Mouse (Mus musculus) lung, postnatal 4 days (tissue): ENCODE measurements around the gene Donson.
A peak's percentile ranks its signal among the peaks of the same experiment; 100 is the strongest.

Experiments used
- DNase-seq, 2 experiments: peaks; one replicate each; pipeline ENCODE4 v3.0.0; 2021

Gene Donson

GRCm38 (mm10) chr16:91688619-91689334 is at the start of gene Donson:
Gene Donson (minus strand): TSS chr16:91688770.
- peak; percentile 96 to 97 for DNase-seq

GRCm38 (mm10) chr16:91736046-91736816 is 47.7 kb upstream of the Donson start:
- DNase-seq: no peak

DNA sequence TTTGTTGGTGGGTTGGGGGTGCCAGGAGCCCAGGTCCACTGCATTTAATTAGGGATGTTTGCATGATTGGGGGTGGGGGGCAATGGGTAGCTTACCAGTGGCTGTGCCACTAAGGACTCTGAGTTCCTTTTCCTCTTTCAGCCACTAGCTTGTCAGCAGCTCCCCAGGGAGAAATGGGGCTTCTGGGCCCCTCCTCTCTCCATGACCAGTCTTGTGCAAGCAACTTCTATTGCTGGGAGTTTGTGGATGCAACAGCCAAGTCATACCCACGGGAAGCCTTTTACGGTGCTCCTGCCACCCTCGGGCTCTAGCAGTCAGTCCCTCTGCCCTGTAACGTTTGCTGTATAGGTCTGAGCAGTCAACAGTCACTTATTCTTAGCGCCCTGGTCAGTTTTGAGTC is 46.2 kb upstream of the Donson start:
- DNase-seq: peak in 1 of 2 experiments; percentile 32

GRCm38 (mm10) chr16:91732816-91733215 is 44.2 kb upstream of the Donson start:
- no peak for DNase-seq

DNA sequence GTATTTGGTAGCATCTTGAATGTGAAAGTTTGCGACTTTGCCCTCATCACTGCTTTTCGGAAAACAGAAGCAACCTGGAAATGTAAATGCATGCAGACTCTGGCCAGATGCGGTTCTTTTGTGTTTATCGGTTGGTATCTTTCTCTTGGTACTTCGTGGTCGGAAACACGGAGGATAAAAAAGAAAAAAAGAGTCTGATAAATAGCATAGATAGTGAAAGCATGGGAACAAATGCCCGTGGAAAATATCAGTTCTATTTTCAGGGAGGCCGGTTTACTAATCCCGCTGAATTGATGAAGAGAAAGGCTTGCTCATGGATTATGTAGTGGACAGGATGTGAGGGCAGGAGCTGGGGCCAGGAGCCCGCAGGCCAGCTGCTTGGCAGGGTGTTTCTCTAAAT is 41.9 kb upstream of the Donson start:
- DNase-seq: peak in 1 of 2 experiments; percentile 42

DNA sequence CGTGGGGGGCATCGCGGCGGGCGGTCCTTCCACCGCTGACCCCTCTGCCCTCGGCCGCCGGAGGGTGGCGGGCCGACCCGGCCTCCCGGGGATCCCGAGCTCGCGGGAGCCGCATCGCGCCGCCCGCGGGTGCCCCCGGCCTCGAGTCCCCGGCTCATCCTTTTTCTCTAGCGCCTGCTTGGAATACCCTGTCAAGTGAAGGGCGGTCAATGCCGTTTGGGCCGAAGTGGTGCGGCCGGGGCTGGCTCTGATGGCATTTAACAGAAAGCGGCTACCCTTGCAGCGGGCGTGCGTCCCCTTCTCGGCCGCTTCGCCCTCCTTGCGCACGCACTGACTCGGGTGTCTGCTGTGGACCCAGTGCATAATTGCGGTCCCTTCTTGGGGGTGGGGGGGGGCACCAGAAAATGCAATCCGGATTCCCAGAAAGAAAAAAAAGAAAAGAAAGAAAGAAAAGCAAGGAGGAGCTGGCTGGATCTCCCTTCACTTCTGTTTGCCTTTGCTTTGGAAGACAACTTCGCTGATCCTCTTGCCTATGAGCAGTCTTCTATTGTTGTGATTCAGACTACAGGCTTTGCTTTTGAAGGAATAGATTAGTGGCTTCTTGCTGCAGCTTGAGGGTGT is 41.4 kb upstream of the Donson start:
- DNase-seq: peak; percentile 52 to 65

- peak; percentile 99 for DNase-seq
These were observed 40.5 kb upstream of the Donson start, which contains the start of gene Itsn1 for GRCm38 (mm10) chr16:91729066-91729482. Gene Itsn1 (plus strand): TSS chr16:91729281.

DNA sequence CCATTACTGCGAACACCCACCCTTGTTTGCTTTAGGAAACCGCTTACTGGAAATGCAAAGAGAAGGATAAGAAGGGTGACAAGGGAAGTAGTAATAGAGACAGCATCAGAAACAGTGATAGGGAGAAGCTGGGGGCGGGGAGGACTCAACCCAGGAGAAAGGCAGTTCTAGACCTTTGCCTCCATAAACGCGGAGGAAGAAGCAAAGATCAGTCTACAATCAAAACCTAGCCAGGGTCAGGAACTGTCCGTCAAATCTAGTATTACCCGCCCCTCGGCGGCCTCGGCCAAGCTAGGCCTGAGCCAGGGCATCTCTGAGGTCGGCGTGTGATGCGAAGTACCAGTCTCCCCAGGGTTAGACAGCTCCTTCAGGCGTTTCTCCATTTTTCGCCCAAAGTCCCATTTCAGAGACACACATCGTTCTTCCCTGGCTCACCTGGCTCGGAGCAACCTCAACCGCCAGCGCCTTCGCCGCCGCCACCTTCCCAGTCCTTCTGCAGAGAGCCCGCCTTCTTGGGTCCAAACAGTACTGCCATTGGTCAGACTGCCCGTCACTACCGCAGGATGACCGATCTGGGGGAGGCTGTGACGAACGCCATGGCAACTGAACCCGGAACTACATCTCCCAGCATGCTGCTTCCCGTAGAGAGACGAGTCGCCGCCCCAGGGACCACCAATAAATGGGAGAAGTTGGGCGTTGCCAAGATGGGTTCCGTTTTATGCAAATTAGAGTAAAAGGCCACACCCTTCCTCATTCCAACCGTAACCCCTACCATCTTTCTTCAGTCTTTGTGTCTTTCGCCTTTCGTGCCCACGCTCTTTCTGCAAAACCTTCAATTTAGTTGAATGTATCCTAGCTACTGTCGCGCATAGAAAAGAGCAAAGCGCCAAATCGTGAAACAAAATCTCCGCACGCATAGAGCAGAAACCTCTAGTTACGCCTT is 39.8 kb upstream of the Donson start, which contains the start of gene Cryzl1:
Gene Cryzl1 (minus strand): TSS at position 853 of the 943 bp plus-strand sequence.
- DNase-seq: peak; percentile 98 to 99

GRCm38 (mm10) chr16:91727433-91727832 is 38.9 kb upstream of the Donson start:
- peak; percentile 28 to 43 for DNase-seq

DNA sequence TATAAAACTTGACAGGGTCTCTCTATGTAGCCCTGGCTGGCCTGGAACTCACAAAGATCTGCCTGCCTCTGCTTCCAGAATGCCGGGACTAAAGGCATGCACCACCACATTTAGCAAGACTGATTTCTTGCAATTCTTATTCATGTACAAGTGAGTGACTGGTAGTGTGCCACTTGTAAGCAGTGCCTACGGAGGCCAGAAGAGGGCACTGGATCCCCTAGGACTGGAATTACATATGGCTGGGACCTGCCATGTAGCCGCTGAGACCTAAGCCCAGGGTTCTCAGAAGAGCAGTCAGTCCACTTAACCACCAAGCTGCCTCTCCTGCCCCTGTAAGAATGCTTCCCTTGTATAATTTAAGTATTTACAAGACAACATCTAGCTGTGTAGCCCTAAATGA is 35.7 kb upstream of the Donson start:
- DNase-seq: peak; percentile 55 to 73

DNA sequence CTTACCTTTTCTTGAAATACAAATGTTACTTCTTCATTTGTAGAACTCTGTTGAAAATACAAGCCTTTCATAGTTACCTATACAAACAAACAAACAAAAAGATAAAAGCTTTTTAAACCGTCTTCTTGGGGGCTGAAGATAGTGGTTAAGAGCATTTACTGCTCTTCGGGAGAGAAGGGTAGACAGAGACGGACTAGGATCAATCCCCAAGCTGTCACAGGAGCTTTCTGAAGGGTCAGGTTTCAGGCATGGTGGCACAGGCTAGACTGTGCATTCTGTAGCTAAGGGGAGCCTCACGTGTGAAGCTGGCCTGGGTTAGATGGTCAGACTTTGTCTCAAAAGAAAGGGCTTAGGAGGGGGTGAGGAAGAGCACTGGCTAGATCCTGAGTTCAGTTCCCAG is 28.8 kb upstream of the Donson start:
- no peak for DNase-seq

DNA sequence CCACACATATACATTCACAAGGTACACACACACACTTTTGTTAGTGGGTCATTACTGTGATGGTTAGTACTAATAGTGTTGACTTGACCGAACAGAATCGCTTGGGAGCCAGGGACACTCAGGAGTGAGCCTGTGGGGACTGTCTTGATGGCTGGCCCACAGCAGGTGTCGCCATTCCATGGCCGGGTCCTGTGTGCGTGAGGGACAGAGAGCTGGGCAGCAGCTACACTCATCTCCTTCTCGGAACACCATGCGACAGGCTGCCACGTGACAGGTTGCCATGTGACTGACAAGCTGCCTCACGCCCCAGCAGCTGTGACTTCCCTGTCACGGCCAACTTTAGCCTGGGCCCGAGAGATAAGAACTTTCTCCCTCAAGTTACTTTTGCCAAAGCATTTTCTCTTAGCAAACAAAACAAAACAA is 28.4 kb upstream of the Donson start:
- peak; percentile 22 to 39 for DNase-seq

DNA sequence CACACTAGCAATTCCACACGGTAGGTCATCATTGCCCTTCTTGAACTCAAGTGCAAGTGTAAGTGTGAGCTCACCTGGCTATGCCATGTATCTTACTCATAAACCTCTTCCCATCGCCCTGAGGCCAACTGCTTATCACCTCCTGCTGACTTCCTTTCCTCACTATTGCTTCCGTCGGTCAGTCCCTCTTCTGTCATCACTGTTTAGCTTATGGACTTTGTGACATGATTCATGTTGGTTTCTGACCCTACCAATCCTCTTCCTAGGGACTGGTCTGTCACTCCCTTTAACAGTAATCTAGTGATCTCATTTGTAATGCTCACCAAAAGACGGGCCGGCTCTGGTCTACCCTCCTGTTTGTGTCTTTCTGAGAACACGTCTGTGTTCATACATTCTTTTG is 21.7 kb upstream of the Donson start:
- no peak for DNase-seq

- DNase-seq: no peak
These were observed 16.2 kb upstream of the Donson start for GRCm38 (mm10) chr16:91704603-91705340.

DNA sequence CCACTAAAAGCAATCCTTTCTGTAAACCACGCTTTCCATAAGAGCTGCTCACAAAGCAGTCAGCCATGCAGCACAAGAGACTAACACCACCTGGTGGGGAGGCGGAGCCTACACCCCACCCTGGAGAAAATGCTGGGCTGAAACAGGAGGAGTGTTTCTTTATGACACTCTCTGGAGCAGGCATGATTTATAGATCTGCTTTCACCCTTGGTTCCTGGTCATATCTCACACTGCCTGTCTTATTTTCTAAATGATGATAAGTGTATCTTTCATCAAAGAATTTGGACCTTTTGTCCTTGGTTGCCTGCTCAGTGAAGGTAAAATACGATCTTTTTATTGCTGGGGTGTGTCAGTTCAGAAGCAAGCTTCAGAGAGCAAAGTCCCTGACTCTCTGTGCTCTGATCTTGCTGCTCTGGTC is 14.2 kb upstream of the Donson start:
- no peak for DNase-seq

GRCm38 (mm10) chr16:91701908-91702307 is 13.3 kb upstream of the Donson start:
- peak; percentile 51 to 86 for DNase-seq

- no peak for DNase-seq
These were observed 10.4 kb upstream of the Donson start for GRCm38 (mm10) chr16:91698995-91699394.

DNA sequence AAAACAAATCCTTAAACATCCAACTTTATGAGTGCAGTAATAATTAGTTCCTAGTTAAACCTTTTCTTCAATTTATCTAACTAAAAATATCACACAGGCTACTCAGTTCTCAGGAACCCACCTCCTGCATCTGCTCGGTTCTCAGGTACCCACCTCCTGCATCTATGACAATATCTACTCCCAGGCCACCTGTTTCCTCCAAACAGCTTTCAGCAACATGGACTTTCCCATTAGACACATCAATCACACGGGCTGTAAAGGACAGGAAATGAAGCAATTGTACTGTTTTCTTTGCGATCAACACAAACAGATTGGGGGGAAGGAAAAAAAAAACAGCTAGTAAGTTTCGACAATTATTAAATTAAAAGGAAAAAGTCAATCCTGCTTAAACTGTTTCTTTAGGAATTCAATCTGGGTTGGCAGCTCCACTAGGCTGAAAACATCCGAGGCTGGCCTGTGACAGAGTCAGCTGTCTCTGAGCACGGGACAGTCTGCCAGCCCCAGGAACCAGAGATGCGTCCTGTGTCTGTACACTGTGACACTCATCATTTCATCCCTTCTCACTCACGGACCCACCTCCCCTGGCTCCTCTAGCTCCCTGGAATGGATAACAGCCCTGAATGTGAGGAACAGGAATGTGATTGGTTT is 6.7 kb upstream of the Donson start:
- no peak for DNase-seq

DNA sequence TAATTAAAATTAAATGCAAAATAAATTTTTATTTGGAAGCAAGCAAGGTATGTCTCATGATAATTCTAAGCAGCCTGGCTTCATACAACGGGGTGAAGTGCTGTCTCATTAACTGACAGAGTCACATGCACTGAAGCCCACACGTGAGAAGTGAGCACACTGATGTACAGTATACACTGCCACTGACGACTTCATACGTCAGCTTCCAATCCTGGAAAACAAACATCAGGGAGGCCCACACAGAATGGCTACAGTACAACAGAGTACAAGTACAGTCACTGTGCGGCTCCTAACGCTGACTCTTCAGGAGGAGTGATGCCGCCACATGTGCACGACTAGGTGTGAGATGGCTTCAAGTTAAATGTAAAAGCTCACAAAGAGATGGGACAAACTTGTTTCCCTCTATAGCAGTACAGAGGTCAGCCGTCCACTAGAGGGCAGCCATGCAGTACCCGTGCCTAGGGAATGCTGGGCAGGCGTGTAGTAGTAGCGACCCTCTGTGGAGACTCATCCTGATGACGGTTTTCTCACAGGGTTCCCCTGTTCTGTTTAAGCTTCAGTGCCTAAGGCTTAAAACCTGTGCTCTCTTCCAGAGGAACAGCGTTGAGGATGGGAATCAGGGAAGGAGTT is 6.0 kb upstream of the Donson start:
- DNase-seq: peak; percentile 76 to 82

DNA sequence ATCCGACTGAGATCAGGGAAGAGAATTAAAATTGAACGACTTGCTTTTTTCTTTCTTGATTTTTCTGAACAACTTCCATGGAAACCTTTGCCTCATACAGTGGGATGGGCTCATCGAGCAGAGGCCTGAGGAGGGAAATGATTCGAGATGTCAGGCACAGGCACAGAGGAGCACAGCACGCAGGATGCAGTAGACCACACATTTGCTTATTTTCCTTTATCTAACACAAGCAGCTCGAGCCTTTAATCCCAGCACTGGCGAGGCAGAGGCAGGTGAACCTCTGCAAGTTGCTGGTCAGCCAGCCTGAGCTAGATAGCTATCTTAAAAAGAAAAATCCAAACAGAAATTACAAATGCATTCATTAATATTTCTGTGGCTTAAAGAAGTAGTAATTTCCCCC is 1.2 kb upstream of the Donson start:
- DNase-seq: no peak
